ENCODE assay signal across 28 mouse cellular contexts in the genomic region with DNA sequence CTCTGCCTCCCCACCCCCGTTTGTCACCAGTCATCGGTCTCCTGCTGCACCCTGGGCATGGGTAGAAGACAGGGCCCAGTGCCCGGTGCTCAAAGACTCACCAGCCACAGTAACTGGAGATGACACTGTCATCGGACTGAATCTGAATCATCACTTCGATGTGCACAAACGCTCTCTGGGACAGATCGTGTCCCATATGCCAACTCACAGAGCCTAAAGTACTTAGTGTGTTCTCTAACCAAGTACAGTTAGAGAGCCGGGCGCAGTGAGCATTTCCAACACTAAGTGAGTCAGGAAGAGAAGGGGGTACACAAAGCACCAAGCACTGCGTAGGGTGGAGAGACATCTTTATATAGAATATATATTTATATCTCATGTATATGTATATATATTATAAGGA. TPM values are rescaled to one million over a fixed set of nuclear protein-coding genes. Genes with fewer than 3 reads are reported as not detected.
A peak's percentile ranks its signal among the peaks of the same experiment; 100 is the strongest.
DNase-seq lines count a peak whose midpoint lies in the region; TF ChIP-seq lines count a peak whose summit lies in the region.
"Had no signal": no experiment of that assay in that cellular context is flagged by ENCODE, and none has a peak within 500 bp of the region (broad histone marks: within the 10 kb centered on the region; RNA-seq: fewer than 3 reads in every experiment).

No protein-coding gene starts in this region.

- peak overlapping the region; percentile 82 for H3K27ac ChIP-seq in layer of hippocampus, adult 2 months
- H3K27ac ChIP-seq: embryonic facial prominence, embryonic 12.5 days; embryonic facial prominence, embryonic 15.5 days; heart, embryonic 15.5 days; hindbrain, embryonic 10.5 days; hindbrain, embryonic 13.5 days had no signal

- DNase-seq in frontal cortex, adult 2 months (ENCODE audit: extremely low spot score in 1 of 2, low spot score in 1 of 2) = peak; percentile 53
- DNase-seq in frontal cortex, postnatal 14 days (ENCODE audit: low spot score in 2 of 2) = no peak
- DNase-seq in layer of hippocampus, adult 2 months (ENCODE audit: low spot score in 2 of 2) = peak in 1 of 2 experiments; percentile 49
- DNase-seq in layer of hippocampus, adult 8-10 months (ENCODE audit: low spot score in 2 of 2) = no peak
- DNase-seq in right cerebral cortex, postnatal 25 days = peak; percentile 24
- DNase-seq in right cerebral cortex, postnatal 10 days (ENCODE audit: low spot score in 2 of 2) = no peak
- no peak for DNase-seq in testis, postnatal 14 days (ENCODE audit: low spot score)
- DNase-seq: adrenal gland, postnatal 10 days; adrenal gland, postnatal 36 days; B cell, adult 2 months; cerebellum, adult 11 months; cerebellum, adult 2 months; cerebellum, adult 9-11 months; cerebellum, postnatal 25 days; forebrain, postnatal 0 days; gastrocnemius, postnatal 14 days; heart, adult 18-20 months; heart, postnatal 10 days; heart, postnatal 36 days had no signal

- H3K4me3 ChIP-seq in layer of hippocampus, adult 2 months = no peak overlapping the region
- H3K4me3 ChIP-seq: embryonic facial prominence, embryonic 12.5 days; embryonic facial prominence, embryonic 15.5 days; heart, embryonic 12.5 days; heart, embryonic 15.5 days; hindbrain, embryonic 10.5 days; hindbrain, embryonic 13.5 days had no signal

- no peak for TF ChIP-seq CTCF in layer of hippocampus, adult 2 months (conservative IDR thresholded peaks at IDR 0.05)

RNA-seq across cellular contexts. Expression of a gene that starts 2.1 kb away (rescaled TPM):
- polyA plus RNA-seq in frontal cortex, adult 2 months (2012; rRNA removed) = 0.06 and 0.16 TPM in 2 replicates
- under 1 TPM in 1 of 2 experiments, not detected in 1; 0.34 TPM for total RNA-seq in layer of hippocampus, adult 2 months (2021)
- total RNA-seq in layer of hippocampus, adult 8-10 months (2022) = not detected
- total RNA-seq: common myeloid progenitor, adult 5-6 weeks had no signal
- polyA plus RNA-seq: forebrain, embryonic 11.5 days; hindbrain, embryonic 16.5 days had no signal

RNA-seq across cellular contexts. Expression of a gene that starts 17.8 kb away (rescaled TPM):
- 23.5 and 26.0 TPM in 2 replicates for polyA plus RNA-seq in frontal cortex, adult 2 months (2012; rRNA removed)
- 10 to 100 TPM; 21.1 to 22.4 TPM for total RNA-seq in layer of hippocampus, adult 2 months (2021)
- 10 to 100 TPM; 18.5 to 21.1 (median 20.6) TPM for total RNA-seq in layer of hippocampus, adult 8-10 months (2022)

RNA-seq across cellular contexts. Expression of a gene that starts 18.2 kb away (rescaled TPM):
- 29.0 and 31.4 TPM in 2 replicates for polyA plus RNA-seq in frontal cortex, adult 2 months (2012; rRNA removed)
- total RNA-seq in layer of hippocampus, adult 2 months (2021) = 10 to 100 TPM; 34.3 to 35.8 TPM
- 10 to 100 TPM; 32.1 to 36.8 (median 33.3) TPM for total RNA-seq in layer of hippocampus, adult 8-10 months (2022)

RNA-seq across cellular contexts. Expression of a gene that starts 18.5 kb away (rescaled TPM):
- 69.1 and 78.1 TPM in 2 replicates for polyA plus RNA-seq in frontal cortex, adult 2 months (2012; rRNA removed)
- 10 to 100 TPM; 43.6 to 45.0 TPM for total RNA-seq in layer of hippocampus, adult 2 months (2021)
- total RNA-seq in layer of hippocampus, adult 8-10 months (2022) = 10 to 100 TPM; 40.6 to 45.3 (median 41.8) TPM

RNA-seq across cellular contexts. Expression of a gene that starts 27.0 kb away (rescaled TPM):
- polyA plus RNA-seq in frontal cortex, adult 2 months (2012; rRNA removed) = 63.7 and 67.9 TPM in 2 replicates
- total RNA-seq in layer of hippocampus, adult 2 months (2021) = 10 to 100 TPM; 66.9 to 72.7 TPM
- total RNA-seq in layer of hippocampus, adult 8-10 months (2022) = 10 to 100 TPM; 54.6 to 64.3 (median 62.0) TPM

Comparison
In these comparisons a context has a peak if more than half of its experiments do, and no peak if none do; other contexts are left out.
1. DNase-seq: peak in frontal cortex, adult 2 months (2 of 2) and right cerebral cortex, postnatal 25 days (single experiment); none in frontal cortex, postnatal 14 days (0 of 2), layer of hippocampus, adult 8-10 months (0 of 2), right cerebral cortex, postnatal 10 days (0 of 2) and testis, postnatal 14 days (single experiment).